Mouse (Mus musculus): ENCODE data around the gene Myzap. TPM values are rescaled to one million over a fixed set of nuclear protein-coding genes. Genes with fewer than 3 reads are reported as not detected.

Myzap gene
- polyA plus RNA-seq, 1 experiment from 2014 or later = 23.4 TPM

GRCm38 (mm10) chr9:71592577-71593285, 571 bp upstream of the Myzap start:
- WGBS = 35% methylated on average over 6 of the region's 6 CpGs
- no peaks in the 10 kb centered on the region; the same call in 1 of the 2 replicates for H3K36me3 ChIP-seq
- no peaks in the 10 kb centered on the region for H3K27me3 ChIP-seq (ENCODE audit: insufficient read depth, poor library complexity, severe bottlenecking)
- DNase-seq (ENCODE audit: low spot score) = no peak
- H3K27ac ChIP-seq = peak overlapping the region; percentile 85
- no peaks in the 10 kb centered on the region for H3K9me3 ChIP-seq
- H3K4me3 ChIP-seq = peak overlapping the region; percentile 72
- H3K4me1 ChIP-seq = peaks cover 65% of the 10 kb centered on the region

GRCm38 (mm10) chr9:71591106-71591505, 1.1 kb downstream of the Myzap start:
- WGBS = 44% methylated on average over 5 of the region's 5 CpGs
- Histone ChIP-seq H3K9me3 (no peaks in the 10 kb centered on the region), H3K4me3 (peak overlapping the region; percentile 72), H3K36me3 (no peaks in the 10 kb centered on the region; the same call in 1 of the 2 replicates), H3K27ac (peak overlapping the region; percentile 85), H3K4me1 (peaks cover 49% of the 10 kb centered on the region), H3K27me3 (ENCODE audit: insufficient read depth, poor library complexity, severe bottlenecking) (no peaks in the 10 kb centered on the region)
- no peak for DNase-seq (ENCODE audit: low spot score)

- Histone ChIP-seq H3K4me3 (peak overlapping the region; percentile 72; the same call in 1 of the 2 replicates), H3K27me3 (ENCODE audit: insufficient read depth, poor library complexity, severe bottlenecking) (no peaks in the 10 kb centered on the region), H3K4me1 (peaks cover 49% of the 10 kb centered on the region), H3K9me3 (peaks cover 4% of the 10 kb centered on the region), H3K36me3 (peaks cover 13% of the 10 kb centered on the region), H3K27ac (peak overlapping the region; percentile 85; the same call in 1 of the 2 replicates)
- 31% methylated on average over 7 of the region's 7 CpGs for WGBS
- no peak for DNase-seq (ENCODE audit: low spot score)
Measured at GRCm38 (mm10) chr9:71589771-71590170, 2.4 kb downstream of the Myzap start.

GRCm38 (mm10) chr9:71588930-71589592, 3.1 kb downstream of the Myzap start:
- DNase-seq (ENCODE audit: low spot score) = no peak
- Histone ChIP-seq H3K4me3 (no peak overlapping the region), H3K4me1 (peaks cover 44% of the 10 kb centered on the region), H3K9me3 (peaks cover 4% of the 10 kb centered on the region), H3K36me3 (peaks cover 16% of the 10 kb centered on the region), H3K27me3 (ENCODE audit: insufficient read depth, poor library complexity, severe bottlenecking) (no peaks in the 10 kb centered on the region), H3K27ac (peak overlapping the region; percentile 85)
- WGBS = 34% methylated on average over 2 of the region's 2 CpGs

GRCm38 (mm10) chr9:71586408-71586807, 5.8 kb downstream of the Myzap start:
- Histone ChIP-seq H3K27ac (no peak overlapping the region), H3K4me3 (no peak overlapping the region), H3K36me3 (peaks cover 16% of the 10 kb centered on the region), H3K4me1 (peaks cover 31% of the 10 kb centered on the region), H3K9me3 (peaks cover 4% of the 10 kb centered on the region), H3K27me3 (ENCODE audit: insufficient read depth, poor library complexity, severe bottlenecking) (no peaks in the 10 kb centered on the region)
- DNase-seq (ENCODE audit: low spot score) = no peak
- 52% methylated on average over 3 of the region's 3 CpGs for WGBS

- Histone ChIP-seq H3K9me3 (peaks cover 4% of the 10 kb centered on the region), H3K4me3 (no peak overlapping the region), H3K27ac (no peak overlapping the region), H3K36me3 (peaks cover 34% of the 10 kb centered on the region), H3K4me1 (peaks cover 3% of the 10 kb centered on the region; the same call in 1 of the 2 replicates), H3K27me3 (ENCODE audit: insufficient read depth, poor library complexity, severe bottlenecking) (no peaks in the 10 kb centered on the region)
- DNase-seq (ENCODE audit: low spot score) = no peak
- WGBS = 62% methylated on average over 1 of the region's 1 CpGs
Measured at GRCm38 (mm10) chr9:71582771-71583170, 9.4 kb downstream of the Myzap start.

GRCm38 (mm10) chr9:71578896-71579564, 13.1 kb downstream of the Myzap start:
- peaks cover 30% of the 10 kb centered on the region for H3K36me3 ChIP-seq
- H3K27ac ChIP-seq = no peak overlapping the region
- 74% methylated on average over 7 of the region's 7 CpGs for WGBS
- no peak overlapping the region for H3K4me3 ChIP-seq
- DNase-seq (ENCODE audit: low spot score) = no peak
- H3K9me3 ChIP-seq = no peaks in the 10 kb centered on the region
- peaks cover 3% of the 10 kb centered on the region; the same call in 1 of the 2 replicates for H3K4me1 ChIP-seq
- no peaks in the 10 kb centered on the region for H3K27me3 ChIP-seq (ENCODE audit: insufficient read depth, poor library complexity, severe bottlenecking)

- Histone ChIP-seq H3K4me3 (no peak overlapping the region), H3K9me3 (no peaks in the 10 kb centered on the region), H3K4me1 (peaks cover 9% of the 10 kb centered on the region), H3K27me3 (ENCODE audit: insufficient read depth, poor library complexity, severe bottlenecking) (no peaks in the 10 kb centered on the region), H3K27ac (no peak overlapping the region), H3K36me3 (peaks cover 28% of the 10 kb centered on the region)
- 78% methylated on average over 3 of the region's 3 CpGs for whole genome bisulfite sequencing
- no peak for DNase-seq (ENCODE audit: low spot score)
Measured at GRCm38 (mm10) chr9:71574440-71574839, 17.7 kb downstream of the Myzap start.

GRCm38 (mm10) chr9:71573771-71574340, 18.3 kb downstream of the Myzap start:
- peaks cover 6% of the 10 kb centered on the region for H3K4me1 ChIP-seq
- no peak overlapping the region for H3K27ac ChIP-seq
- H3K4me3 ChIP-seq = no peak overlapping the region
- no peaks in the 10 kb centered on the region for H3K27me3 ChIP-seq (ENCODE audit: insufficient read depth, poor library complexity, severe bottlenecking)
- H3K9me3 ChIP-seq = no peaks in the 10 kb centered on the region
- peaks cover 22% of the 10 kb centered on the region for H3K36me3 ChIP-seq
- whole genome bisulfite sequencing = 80% methylated on average over 6 of the region's 6 CpGs
- no peak for DNase-seq (ENCODE audit: low spot score)

- H3K9me3 ChIP-seq = no peaks in the 10 kb centered on the region
- DNase-seq (ENCODE audit: low spot score) = no peak
- peaks cover 4% of the 10 kb centered on the region; the same call in 1 of the 2 replicates for H3K36me3 ChIP-seq
- H3K27me3 ChIP-seq (ENCODE audit: insufficient read depth, poor library complexity, severe bottlenecking) = no peaks in the 10 kb centered on the region
- no peak overlapping the region for H3K27ac ChIP-seq
- H3K4me1 ChIP-seq = peaks cover 26% of the 10 kb centered on the region
- WGBS = 70% methylated on average over 7 of the region's 7 CpGs
- H3K4me3 ChIP-seq = no peak overlapping the region
Measured at GRCm38 (mm10) chr9:71571150-71571633, 21.0 kb downstream of the Myzap start.

- WGBS = 73% methylated on average over 7 of the region's 7 CpGs
- no peaks in the 10 kb centered on the region for H3K27me3 ChIP-seq (ENCODE audit: insufficient read depth, poor library complexity, severe bottlenecking)
- peaks cover 2% of the 10 kb centered on the region; the same call in 1 of the 2 replicates for H3K36me3 ChIP-seq
- H3K4me1 ChIP-seq = peaks cover 26% of the 10 kb centered on the region
- no peak overlapping the region for H3K4me3 ChIP-seq
- H3K27ac ChIP-seq = no peak overlapping the region
- no peaks in the 10 kb centered on the region for H3K9me3 ChIP-seq
- DNase-seq (ENCODE audit: low spot score) = no peak
Measured at GRCm38 (mm10) chr9:71570170-71570569, 22.0 kb downstream of the Myzap start.

- peaks cover 6% of the 10 kb centered on the region; the same call in 1 of the 2 replicates for H3K36me3 ChIP-seq
- H3K9me3 ChIP-seq = no peaks in the 10 kb centered on the region
- no peaks in the 10 kb centered on the region for H3K27me3 ChIP-seq (ENCODE audit: insufficient read depth, poor library complexity, severe bottlenecking)
- DNase-seq (ENCODE audit: low spot score) = no peak
- peaks cover 26% of the 10 kb centered on the region for H3K4me1 ChIP-seq
- 44% methylated on average over 5 of the region's 5 CpGs for WGBS
- H3K27ac ChIP-seq = peak overlapping the region; percentile 29; the same call in 1 of the 2 replicates
- no peak overlapping the region for H3K4me3 ChIP-seq
Measured at GRCm38 (mm10) chr9:71568323-71568942, 23.7 kb downstream of the Myzap start.
